Mouse (Mus musculus): ENCODE data around the gene Rgl2. TPM values are rescaled to one million over a fixed set of nuclear protein-coding genes. Genes with fewer than 3 reads are reported as not detected.
A peak's percentile ranks its signal among the peaks of the same experiment; 100 is the strongest.
"Not testable (repeated sequence)": the region's sequence is repeated elsewhere in the genome, so short reads cannot be mapped to it uniquely, and the experiment has no call there.

Rgl2 gene
- polyA plus RNA-seq (2015; fragmentation: Nextera tagmentation; extraction: Ambion mirVana): 60.9 and 61.1 TPM in 2 replicates

- under 1% methylated on average over 80 of the region's 80 CpGs for WGBS
- peaks cover 26% of the 10 kb centered on the region for H3K4me1 ChIP-seq
- H3K9me3 ChIP-seq: no peaks in the 10 kb centered on the region
- H3K36me3 ChIP-seq (replicated peaks): no peaks in the 10 kb centered on the region
- peak; percentile 90 for ATAC-seq (replicated peaks)
- H3K9ac ChIP-seq: peak within 1 kb of the TSS; percentile 89
- no peaks in the 10 kb centered on the region for H3K27me3 ChIP-seq (replicated peaks)
- H3K27ac ChIP-seq: peak within 1 kb of the TSS; percentile 93
- peak within 1 kb of the TSS; percentile 93 for H3K4me3 ChIP-seq
- H3K4me2 ChIP-seq: peak within 1 kb of the TSS; percentile 99
Observed at GRCm38 (mm10) chr17:33929371-33930279, at the start of gene Rgl2. Gene Rgl2, plus strand, starts transcription at chr17:33929543.

- not testable (repeated sequence) for H3K27ac ChIP-seq; H3K27me3 ChIP-seq (replicated peaks); H3K4me2 ChIP-seq; H3K9me3 ChIP-seq; ATAC-seq (replicated peaks); H3K4me1 ChIP-seq; H3K4me3 ChIP-seq; H3K36me3 ChIP-seq (replicated peaks); H3K9ac ChIP-seq
- 90% methylated on average over 10 of the region's 11 CpGs for WGBS
Observed at GRCm38 (mm10) chr17:33884320-33884719, 45.0 kb upstream of the Rgl2 start.

- ATAC-seq (replicated peaks); H3K9me3 ChIP-seq; H3K27ac ChIP-seq; H3K27me3 ChIP-seq (replicated peaks); H3K9ac ChIP-seq; H3K4me1 ChIP-seq; H3K4me3 ChIP-seq; H3K36me3 ChIP-seq (replicated peaks); H3K4me2 ChIP-seq: not testable (repeated sequence)
- 82% methylated on average over 2 of the region's 2 CpGs for WGBS
Observed at GRCm38 (mm10) chr17:33887802-33888201, 41.5 kb upstream of the Rgl2 start.

GRCm38 (mm10) chr17:33888230-33888629 lies 41.1 kb upstream of the Rgl2 start:
- not testable (repeated sequence) for H3K9me3 ChIP-seq; H3K9ac ChIP-seq; H3K36me3 ChIP-seq (replicated peaks); H3K4me1 ChIP-seq; H3K4me2 ChIP-seq; ATAC-seq (replicated peaks); H3K27ac ChIP-seq; H3K4me3 ChIP-seq; H3K27me3 ChIP-seq (replicated peaks)

- not testable (repeated sequence) for H3K4me1 ChIP-seq; H3K27ac ChIP-seq; ATAC-seq (replicated peaks); H3K9me3 ChIP-seq; H3K27me3 ChIP-seq (replicated peaks); H3K36me3 ChIP-seq (replicated peaks)
- under 1% methylated on average over 44 of the region's 44 CpGs for WGBS
- peak overlapping the region; percentile 61 for H3K4me3 ChIP-seq
- H3K4me2 ChIP-seq: peak overlapping the region; percentile 84
- H3K9ac ChIP-seq: peak overlapping the region; percentile 32
Observed at GRCm38 (mm10) chr17:33889941-33890532, 39.3 kb upstream of the Rgl2 start.

GRCm38 (mm10) chr17:33890533-33891059 lies 38.7 kb upstream of the Rgl2 start, which contains the start of gene Kifc1:
Gene Kifc1, minus strand, starts transcription at chr17:33890661.
- Histone ChIP-seq H3K27ac (no peak within 1 kb of the TSS), H3K4me1 (peaks cover 7% of the 10 kb centered on the region), H3K9ac (peak within 1 kb of the TSS; percentile 32), H3K36me3 (replicated peaks) (no peaks in the 10 kb centered on the region), H3K27me3 (replicated peaks) (no peaks in the 10 kb centered on the region), H3K9me3 (no peaks in the 10 kb centered on the region), H3K4me3 (peak within 1 kb of the TSS; percentile 61), H3K4me2 (peak within 1 kb of the TSS; percentile 84)
- WGBS: under 1% methylated on average over 48 of the region's 49 CpGs
- ATAC-seq (replicated peaks): peak; percentile 100

GRCm38 (mm10) chr17:33891357-33891756 lies 38.0 kb upstream of the Rgl2 start:
- H3K4me1 ChIP-seq: peaks cover 7% of the 10 kb centered on the region
- no peaks in the 10 kb centered on the region for H3K27me3 ChIP-seq (replicated peaks)
- no peak overlapping the region for H3K4me3 ChIP-seq
- no peak for ATAC-seq (replicated peaks)
- H3K36me3 ChIP-seq (replicated peaks): no peaks in the 10 kb centered on the region
- no peak overlapping the region for H3K27ac ChIP-seq
- WGBS: 69% methylated on average over 2 of the region's 2 CpGs
- H3K4me2 ChIP-seq: no peak overlapping the region
- H3K9ac ChIP-seq: no peak overlapping the region
- H3K9me3 ChIP-seq: no peaks in the 10 kb centered on the region

GRCm38 (mm10) chr17:33891892-33892291 lies 37.5 kb upstream of the Rgl2 start:
- ATAC-seq (replicated peaks); H3K27ac ChIP-seq; H3K9me3 ChIP-seq; H3K4me1 ChIP-seq; H3K36me3 ChIP-seq (replicated peaks); H3K9ac ChIP-seq; H3K4me2 ChIP-seq; H3K27me3 ChIP-seq (replicated peaks); H3K4me3 ChIP-seq: not testable (repeated sequence)
- WGBS: 70% methylated on average over 6 of the region's 6 CpGs

- no peak overlapping the region for H3K4me3 ChIP-seq
- no peak for ATAC-seq (replicated peaks)
- 14% methylated on average over 7 of the region's 7 CpGs for WGBS
- no peak overlapping the region for H3K9ac ChIP-seq
- H3K27ac ChIP-seq: no peak overlapping the region
- no peaks in the 10 kb centered on the region for H3K9me3 ChIP-seq
- no peaks in the 10 kb centered on the region for H3K27me3 ChIP-seq (replicated peaks)
- H3K4me1 ChIP-seq: peaks cover 7% of the 10 kb centered on the region
- H3K4me2 ChIP-seq: no peak overlapping the region
- H3K36me3 ChIP-seq (replicated peaks): no peaks in the 10 kb centered on the region
Observed at GRCm38 (mm10) chr17:33892429-33892828, 36.9 kb upstream of the Rgl2 start.

- not testable (repeated sequence) for H3K4me1 ChIP-seq; H3K27ac ChIP-seq; H3K9me3 ChIP-seq; H3K9ac ChIP-seq; H3K36me3 ChIP-seq (replicated peaks); H3K4me3 ChIP-seq; H3K4me2 ChIP-seq; H3K27me3 ChIP-seq (replicated peaks); ATAC-seq (replicated peaks)
- 75% methylated on average over 4 of the region's 4 CpGs for WGBS
Observed at GRCm38 (mm10) chr17:33893011-33893410, 36.3 kb upstream of the Rgl2 start.

- Histone ChIP-seq H3K27me3 (replicated peaks) (no peaks in the 10 kb centered on the region), H3K4me1 (no peaks in the 10 kb centered on the region), H3K4me2 (no peak overlapping the region), H3K4me3 (no peak overlapping the region), H3K36me3 (replicated peaks) (no peaks in the 10 kb centered on the region), H3K9me3 (no peaks in the 10 kb centered on the region), H3K27ac (no peak overlapping the region), H3K9ac (no peak overlapping the region)
- 46% methylated on average over 6 of the region's 6 CpGs for WGBS
- no peak for ATAC-seq (replicated peaks)
Observed at GRCm38 (mm10) chr17:33897114-33897794, 32.1 kb upstream of the Rgl2 start.

GRCm38 (mm10) chr17:33898193-33898592 lies 31.1 kb upstream of the Rgl2 start:
- not testable (repeated sequence) for H3K4me1 ChIP-seq; H3K9ac ChIP-seq; H3K4me2 ChIP-seq; H3K9me3 ChIP-seq; ATAC-seq (replicated peaks); H3K36me3 ChIP-seq (replicated peaks); H3K27ac ChIP-seq; H3K4me3 ChIP-seq; H3K27me3 ChIP-seq (replicated peaks)
- WGBS: 91% methylated on average over 4 of the region's 4 CpGs

Data from midbrain, embryonic 15.5 days (tissue).